Mouse (Mus musculus) spleen, postnatal 4 days (tissue): ENCODE data around the gene Gnb5.
"Not testable (repeated sequence)": the region's sequence is repeated elsewhere in the genome, so short reads cannot be mapped to it uniquely, and the experiment has no call there.

Source experiments
- DNase-seq, 2 experiments: peaks; one replicate each; pipeline ENCODE4 v3.0.0; 2022; ENCODE audit warnings: low spot score in 2 of 2

The Gnb5 gene

GRCm38 (mm10) chr9:75361699-75362098 lies 55.6 kb downstream of the Gnb5 start:
- DNase-seq = peak; percentile 70 to 93

DNA sequence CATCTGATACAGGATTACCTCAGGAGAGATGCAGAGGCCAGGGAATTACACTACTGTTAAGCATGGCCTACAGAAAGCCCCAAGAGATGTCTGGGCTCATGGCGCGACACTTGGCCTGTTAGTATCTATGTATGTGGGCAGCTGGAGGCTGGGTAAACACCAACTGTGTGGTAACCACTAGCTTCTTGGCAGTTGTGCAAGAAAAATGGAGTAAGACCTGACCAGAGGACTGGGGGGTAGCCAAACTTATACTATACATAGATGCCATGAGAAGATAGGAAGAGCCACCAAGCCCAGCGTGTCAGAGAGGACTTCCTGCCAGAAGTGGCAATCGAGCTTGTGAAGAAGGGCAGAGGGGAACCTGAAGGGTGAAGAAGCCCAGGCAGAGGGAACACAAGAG lies 56.1 kb downstream of the Gnb5 start:
- no peak for DNase-seq

DNA sequence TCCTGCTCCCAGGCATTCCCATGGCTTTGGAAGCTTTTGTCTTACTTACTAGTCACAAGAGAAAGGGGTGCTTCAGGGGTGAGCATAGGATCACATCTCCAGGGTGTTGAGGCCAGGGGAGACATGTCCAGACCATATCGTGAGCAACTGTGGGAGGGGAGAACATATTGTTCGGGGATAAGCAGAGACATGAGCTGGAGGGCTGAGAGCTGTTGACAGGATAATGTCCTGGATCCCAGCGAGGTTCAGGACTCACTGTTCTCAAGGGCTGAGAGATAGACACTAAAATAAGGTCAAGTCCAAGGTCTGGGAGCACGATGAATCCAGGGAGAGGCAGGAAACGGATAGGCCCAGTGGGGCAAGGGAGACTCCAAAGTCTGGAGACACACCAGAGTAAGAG lies 56.9 kb downstream of the Gnb5 start:
- DNase-seq = no peak

GRCm38 (mm10) chr9:75363702-75364101 lies 57.6 kb downstream of the Gnb5 start:
- not testable (repeated sequence) for DNase-seq

DNA sequence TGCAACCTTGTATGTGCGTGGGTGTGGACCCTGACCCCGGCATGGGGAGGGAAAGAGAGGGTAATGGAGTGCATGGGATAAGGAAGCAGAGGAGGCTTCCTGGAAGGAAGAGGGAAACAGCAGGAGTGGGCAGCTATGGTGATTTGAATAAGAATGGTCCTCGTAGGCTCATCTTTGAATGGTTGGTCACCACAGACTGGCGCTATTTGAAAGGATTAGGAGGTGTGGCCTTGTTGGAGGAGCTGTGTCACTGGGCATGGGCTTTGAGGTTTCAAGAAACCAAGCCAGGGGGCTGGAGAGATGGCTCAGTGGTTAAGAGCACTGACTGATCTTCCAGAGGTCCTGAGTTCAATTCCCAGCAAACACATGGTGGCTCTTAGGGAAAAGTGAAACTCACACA lies 59.1 kb downstream of the Gnb5 start:
- no peak for DNase-seq

DNA sequence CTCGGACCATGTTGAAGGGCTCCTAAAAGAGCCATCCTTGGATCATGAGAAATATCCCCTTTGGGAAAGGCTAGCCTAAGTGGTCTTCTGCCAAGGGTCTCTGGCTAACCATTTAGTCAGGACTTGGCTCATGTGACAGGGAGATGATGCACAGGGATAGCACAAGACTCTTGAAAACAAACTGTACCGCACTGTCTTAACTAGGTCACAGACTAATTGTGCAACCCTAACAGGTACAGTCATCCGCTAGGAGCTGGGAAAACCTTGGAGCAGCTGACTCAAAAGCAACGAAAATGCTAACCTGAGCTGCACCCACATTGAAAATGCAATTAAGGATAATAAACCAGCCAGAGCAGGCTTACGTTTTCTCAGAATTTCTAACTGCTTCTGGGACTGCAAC lies 60.1 kb downstream of the Gnb5 start:
- DNase-seq = no peak

DNA sequence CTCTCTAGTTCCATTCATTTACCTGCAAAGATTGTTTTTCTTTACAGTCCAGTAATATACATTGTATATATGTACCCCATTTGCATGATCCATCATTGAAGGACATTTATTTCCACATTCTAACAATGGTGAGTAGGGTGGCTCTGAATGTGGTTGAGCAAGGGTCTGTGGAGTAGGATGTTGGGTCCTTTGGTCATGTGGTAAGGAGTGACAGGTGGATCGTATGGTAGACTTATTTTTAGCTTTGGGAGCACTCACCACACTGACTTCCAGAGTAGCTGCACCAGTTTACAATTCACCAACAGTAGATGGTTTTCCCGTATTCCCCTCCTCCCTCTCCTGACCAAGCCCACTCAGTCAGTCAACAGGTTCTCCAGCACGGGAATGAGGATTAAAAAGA lies 62.7 kb downstream of the Gnb5 start:
- DNase-seq = no peak

GRCm38 (mm10) chr9:75375606-75376005 lies 69.5 kb downstream of the Gnb5 start:
- no peak for DNase-seq

- no peak for DNase-seq
Observed at GRCm38 (mm10) chr9:75376428-75376827, 70.3 kb downstream of the Gnb5 start.

GRCm38 (mm10) chr9:75378774-75379173 lies 72.7 kb downstream of the Gnb5 start:
- no peak for DNase-seq

- no peak for DNase-seq
Observed at GRCm38 (mm10) chr9:75382825-75383224, 76.7 kb downstream of the Gnb5 start.

GRCm38 (mm10) chr9:75383785-75384184 lies 77.7 kb downstream of the Gnb5 start:
- no peak for DNase-seq

DNA sequence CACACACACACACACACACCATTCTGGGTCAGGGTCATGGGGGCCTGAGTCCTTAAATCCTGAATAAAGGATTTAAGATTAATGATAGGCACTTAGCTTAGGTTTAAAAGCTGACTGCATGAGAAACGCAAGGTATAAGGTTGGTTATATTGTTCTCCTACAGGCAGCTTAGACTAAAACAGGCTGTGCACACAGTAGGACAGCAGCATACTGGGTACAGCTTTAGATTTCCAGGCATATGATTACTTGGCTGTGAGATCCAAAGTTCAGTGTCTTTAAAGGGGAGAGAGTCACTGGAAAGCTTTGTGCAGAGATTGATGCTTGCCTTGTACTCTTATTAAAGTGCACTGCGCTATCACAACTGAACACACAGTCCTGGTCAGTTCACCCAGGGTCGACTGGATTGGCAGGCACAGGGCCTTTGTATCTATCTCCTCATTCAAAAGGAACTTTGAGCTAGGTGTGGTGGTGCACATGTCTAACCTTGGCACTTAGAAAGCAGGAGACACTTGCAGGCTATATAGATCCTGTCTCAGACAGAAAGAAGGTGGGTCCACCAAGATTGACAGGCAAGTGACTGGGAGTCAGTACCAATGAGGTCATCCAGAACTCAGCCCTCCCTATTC lies 78.4 kb downstream of the Gnb5 start:
- no peak for DNase-seq

- no peak for DNase-seq
Observed at GRCm38 (mm10) chr9:75385218-75385974, 79.3 kb downstream of the Gnb5 start.

- DNase-seq = no peak
Observed at GRCm38 (mm10) chr9:75393251-75393650, 87.2 kb downstream of the Gnb5 start.
